ENCODE assay signal across 12 mouse cellular contexts in genomic region chr9:7775011-7775410, GRCm38 (mm10).
"Had no signal": no experiment of that assay in that cellular context is flagged by ENCODE, and none has a peak within 500 bp of the region (broad histone marks: within the 10 kb centered on the region; RNA-seq: fewer than 3 reads in every experiment).

No protein-coding gene starts in this region.

- DNase-seq: kidney, adult 9 months; kidney, postnatal 36 days; left cerebral cortex, postnatal 4 days; lung, adult 18-20 months; lung, postnatal 4 days had no signal

- H3K4me3 ChIP-seq: layer of hippocampus, adult 2 months; limb, embryonic 13.5 days; midbrain, embryonic 13.5 days; neural tube, embryonic 15.5 days had no signal

- H3K4me1 ChIP-seq: limb, embryonic 13.5 days; neural tube, embryonic 15.5 days had no signal

- H3K9me3 ChIP-seq: limb, embryonic 13.5 days; midbrain, embryonic 13.5 days; neural tube, embryonic 15.5 days had no signal

- H3K27me3 ChIP-seq: limb, embryonic 13.5 days; midbrain, embryonic 13.5 days; neural tube, embryonic 15.5 days had no signal

- H3K9ac ChIP-seq: limb, embryonic 13.5 days; liver, embryonic 14.5 days; midbrain, embryonic 13.5 days; neural tube, embryonic 15.5 days had no signal

- H3K27ac ChIP-seq: kidney, postnatal 0 days; layer of hippocampus, adult 2 months; limb, embryonic 13.5 days; liver, embryonic 14.5 days; midbrain, embryonic 13.5 days; neural tube, embryonic 15.5 days; stomach, postnatal 0 days had no signal

- H3K36me3 ChIP-seq: neural tube, embryonic 15.5 days had no signal

- ATAC-seq: midbrain, embryonic 13.5 days had no signal

- H3K4me2 ChIP-seq: limb, embryonic 13.5 days; midbrain, embryonic 13.5 days; neural tube, embryonic 15.5 days had no signal
